Mouse (Mus musculus): ENCODE measurements around the gene Creld2. TPM values are rescaled to one million over a fixed set of nuclear protein-coding genes. Genes with fewer than 3 reads are reported as not detected.

Creld2 gene
- total and polyA plus RNA-seq, 3 experiments, result 10.8 to 25.8 (median 12.3) TPM

GRCm38 (mm10) chr15:88857361-88857760 lies 37.9 kb downstream of the Creld2 start:
- Histone ChIP-seq H3K36me3 (replicated peaks) (no peaks in the 10 kb centered on the region), H3K27me3 (ENCODE audit: insufficient read depth, low read length) (peaks cover 34% of the 10 kb centered on the region), H3K4me1 (ENCODE audit: insufficient read depth, low read depth, low read length) (peaks cover 8% of the 10 kb centered on the region), H3K4me3 (ENCODE audit: low read depth, low read length) (no peak overlapping the region), H3K9me3 (replicated peaks) (peaks cover 10% of the 10 kb centered on the region)
- TF ChIP-seq GATA1 (IDR thresholded peaks at IDR 0.05; ENCODE audit: borderline replicate concordance, low read length), result no peak
- ATAC-seq (ENCODE audit: extremely low read depth, insufficient number of reproducible peaks, low FRiP score, poor library complexity, severe bottlenecking), result no peak
- no peak for DNase-seq (ENCODE audit: low spot score)

GRCm38 (mm10) chr15:88858141-88858541 lies 38.7 kb downstream of the Creld2 start:
- Histone ChIP-seq H3K4me3 (ENCODE audit: low read depth, low read length) (no peak overlapping the region), H3K9me3 (replicated peaks) (peaks cover 18% of the 10 kb centered on the region), H3K36me3 (replicated peaks) (no peaks in the 10 kb centered on the region), H3K4me1 (ENCODE audit: insufficient read depth, low read depth, low read length) (peaks cover 14% of the 10 kb centered on the region), H3K27me3 (ENCODE audit: insufficient read depth, low read length) (peaks cover 30% of the 10 kb centered on the region)
- ATAC-seq (ENCODE audit: extremely low read depth, insufficient number of reproducible peaks, low FRiP score, poor library complexity, severe bottlenecking), result no peak
- DNase-seq (ENCODE audit: low spot score), result no peak
- TF ChIP-seq GATA1 (IDR thresholded peaks at IDR 0.05; ENCODE audit: borderline replicate concordance, low read length), result no peak
- TF ChIP-seq CTCF (IDR thresholded peaks at IDR 0.05; ENCODE audit: low read depth, low read length), result no peak
- no peak for TF ChIP-seq GATA2 (IDR thresholded peaks at IDR 0.05; ENCODE audit: borderline replicate concordance, low read depth, low read length)
- no peak for TF ChIP-seq TAL1 (conservative IDR thresholded peaks at IDR 0.05; ENCODE audit: low read depth, low read length)
- no peak for TF ChIP-seq POLR2AphosphoS5 (IDR thresholded peaks at IDR 0.05; ENCODE audit: insufficient replicate concordance, low read depth, low read length)

DNA sequence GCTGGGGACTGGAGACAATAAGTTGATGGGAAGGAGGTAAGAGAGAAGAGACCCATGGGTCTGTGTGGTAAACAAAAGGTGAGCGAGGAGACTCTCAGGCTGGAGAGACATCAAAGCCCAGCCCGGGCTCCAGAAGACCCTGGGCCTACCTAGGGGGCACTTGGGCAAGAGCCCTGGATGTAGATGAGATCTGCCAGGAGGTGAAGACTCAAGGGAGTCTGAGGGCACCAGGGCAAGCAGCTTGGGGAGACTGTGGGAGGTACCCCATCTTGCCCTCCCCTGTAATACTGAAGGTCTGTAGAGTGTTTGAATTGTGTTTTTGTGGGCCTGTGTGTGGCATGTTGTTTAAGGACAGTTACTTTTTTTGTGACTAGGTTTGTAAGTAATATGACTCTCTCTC lies 39.3 kb downstream of the Creld2 start:
- peaks cover 30% of the 10 kb centered on the region for H3K27me3 ChIP-seq (ENCODE audit: insufficient read depth, low read length)
- H3K4me3 ChIP-seq (ENCODE audit: low read depth, low read length), result no peak overlapping the region
- no peaks in the 10 kb centered on the region for H3K36me3 ChIP-seq (replicated peaks)
- TF ChIP-seq GATA1 (IDR thresholded peaks at IDR 0.05; ENCODE audit: borderline replicate concordance, low read length) (no peak), POLR2AphosphoS5 (IDR thresholded peaks at IDR 0.05; ENCODE audit: insufficient replicate concordance, low read depth, low read length) (no peak), CTCF (IDR thresholded peaks at IDR 0.05; ENCODE audit: low read depth, low read length) (no peak), GATA2 (IDR thresholded peaks at IDR 0.05; ENCODE audit: borderline replicate concordance, low read depth, low read length) (no peak), TAL1 (conservative IDR thresholded peaks at IDR 0.05; ENCODE audit: low read depth, low read length) (no peak)
- H3K4me1 ChIP-seq (ENCODE audit: insufficient read depth, low read depth, low read length), result peaks cover 20% of the 10 kb centered on the region
- H3K9me3 ChIP-seq (replicated peaks), result peaks cover 24% of the 10 kb centered on the region
- DNase-seq (ENCODE audit: low spot score), result no peak
- no peak for ATAC-seq (ENCODE audit: extremely low read depth, insufficient number of reproducible peaks, low FRiP score, poor library complexity, severe bottlenecking)

DNA sequence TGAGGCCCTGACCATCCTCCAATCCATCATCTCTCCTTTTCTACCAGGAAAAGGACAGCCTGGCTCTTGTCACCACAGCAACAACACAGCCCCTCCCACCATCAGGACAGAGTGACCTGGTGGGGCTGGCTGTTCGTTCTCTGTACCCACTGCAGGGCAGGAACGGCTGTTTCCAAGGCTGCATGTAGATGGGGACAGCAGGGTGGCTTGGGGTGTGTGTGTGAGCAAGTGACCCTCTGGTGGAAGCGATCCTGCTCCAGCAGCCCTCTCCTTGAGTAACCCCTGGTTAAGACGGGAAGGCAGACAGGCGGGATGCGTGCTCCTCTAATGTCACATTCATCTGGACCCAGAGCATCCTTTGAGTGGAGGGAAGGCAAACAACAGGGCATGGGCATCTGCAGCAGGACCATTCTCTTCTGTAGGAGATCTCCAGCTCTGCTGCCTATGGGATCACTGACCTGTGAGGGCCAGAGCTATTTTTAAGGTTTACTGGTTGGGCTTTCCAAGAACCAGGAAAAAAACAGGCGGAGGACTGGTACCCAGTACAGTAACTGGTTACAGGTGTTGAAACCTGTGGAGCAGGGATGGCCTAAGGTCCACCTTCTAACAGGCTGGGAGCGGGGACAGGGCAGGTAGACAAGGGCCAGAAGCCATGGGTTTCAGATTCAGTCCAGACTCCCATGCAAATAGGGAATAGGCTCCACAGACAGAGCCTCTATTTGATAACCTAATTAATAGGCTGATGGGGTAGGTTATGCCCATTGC lies 39.9 kb downstream of the Creld2 start:
- Histone ChIP-seq H3K4me3 (ENCODE audit: low read depth, low read length) (no peak overlapping the region), H3K36me3 (replicated peaks) (peaks cover 6% of the 10 kb centered on the region), H3K9me3 (replicated peaks) (peaks cover 30% of the 10 kb centered on the region), H3K4me1 (ENCODE audit: insufficient read depth, low read depth, low read length) (peaks cover 23% of the 10 kb centered on the region), H3K27me3 (ENCODE audit: insufficient read depth, low read length) (peaks cover 26% of the 10 kb centered on the region)
- no peak for ATAC-seq (ENCODE audit: extremely low read depth, insufficient number of reproducible peaks, low FRiP score, poor library complexity, severe bottlenecking)
- DNase-seq (ENCODE audit: low spot score), result no peak
- no peak for TF ChIP-seq CTCF (IDR thresholded peaks at IDR 0.05; ENCODE audit: low read depth, low read length)
- no peak for TF ChIP-seq GATA2 (IDR thresholded peaks at IDR 0.05; ENCODE audit: borderline replicate concordance, low read depth, low read length)
- no peak for TF ChIP-seq TAL1 (conservative IDR thresholded peaks at IDR 0.05; ENCODE audit: low read depth, low read length)
- no peak for TF ChIP-seq GATA1 (IDR thresholded peaks at IDR 0.05; ENCODE audit: borderline replicate concordance, low read length)
- no peak for TF ChIP-seq POLR2AphosphoS5 (IDR thresholded peaks at IDR 0.05; ENCODE audit: insufficient replicate concordance, low read depth, low read length)

- no peak overlapping the region for H3K4me3 ChIP-seq (ENCODE audit: low read depth, low read length)
- H3K9me3 ChIP-seq (replicated peaks), result peaks cover 30% of the 10 kb centered on the region
- H3K36me3 ChIP-seq (replicated peaks), result peaks cover 16% of the 10 kb centered on the region
- TF ChIP-seq POLR2AphosphoS5 (IDR thresholded peaks at IDR 0.05; ENCODE audit: insufficient replicate concordance, low read depth, low read length), result no peak
- TF ChIP-seq CTCF (IDR thresholded peaks at IDR 0.05; ENCODE audit: low read depth, low read length), result no peak
- TF ChIP-seq GATA2 (IDR thresholded peaks at IDR 0.05; ENCODE audit: borderline replicate concordance, low read depth, low read length), result no peak
- TF ChIP-seq TAL1 (conservative IDR thresholded peaks at IDR 0.05; ENCODE audit: low read depth, low read length), result no peak
- no peak for TF ChIP-seq GATA1 (IDR thresholded peaks at IDR 0.05; ENCODE audit: borderline replicate concordance, low read length)
- H3K27me3 ChIP-seq (ENCODE audit: insufficient read depth, low read length), result peaks cover 16% of the 10 kb centered on the region
- ATAC-seq (ENCODE audit: extremely low read depth, insufficient number of reproducible peaks, low FRiP score, poor library complexity, severe bottlenecking) (no peak), DNase-seq (ENCODE audit: low spot score) (no peak)
- peaks cover 29% of the 10 kb centered on the region for H3K4me1 ChIP-seq (ENCODE audit: insufficient read depth, low read depth, low read length)
These were observed 41.3 kb downstream of the Creld2 start for GRCm38 (mm10) chr15:88860781-88861180.

DNA sequence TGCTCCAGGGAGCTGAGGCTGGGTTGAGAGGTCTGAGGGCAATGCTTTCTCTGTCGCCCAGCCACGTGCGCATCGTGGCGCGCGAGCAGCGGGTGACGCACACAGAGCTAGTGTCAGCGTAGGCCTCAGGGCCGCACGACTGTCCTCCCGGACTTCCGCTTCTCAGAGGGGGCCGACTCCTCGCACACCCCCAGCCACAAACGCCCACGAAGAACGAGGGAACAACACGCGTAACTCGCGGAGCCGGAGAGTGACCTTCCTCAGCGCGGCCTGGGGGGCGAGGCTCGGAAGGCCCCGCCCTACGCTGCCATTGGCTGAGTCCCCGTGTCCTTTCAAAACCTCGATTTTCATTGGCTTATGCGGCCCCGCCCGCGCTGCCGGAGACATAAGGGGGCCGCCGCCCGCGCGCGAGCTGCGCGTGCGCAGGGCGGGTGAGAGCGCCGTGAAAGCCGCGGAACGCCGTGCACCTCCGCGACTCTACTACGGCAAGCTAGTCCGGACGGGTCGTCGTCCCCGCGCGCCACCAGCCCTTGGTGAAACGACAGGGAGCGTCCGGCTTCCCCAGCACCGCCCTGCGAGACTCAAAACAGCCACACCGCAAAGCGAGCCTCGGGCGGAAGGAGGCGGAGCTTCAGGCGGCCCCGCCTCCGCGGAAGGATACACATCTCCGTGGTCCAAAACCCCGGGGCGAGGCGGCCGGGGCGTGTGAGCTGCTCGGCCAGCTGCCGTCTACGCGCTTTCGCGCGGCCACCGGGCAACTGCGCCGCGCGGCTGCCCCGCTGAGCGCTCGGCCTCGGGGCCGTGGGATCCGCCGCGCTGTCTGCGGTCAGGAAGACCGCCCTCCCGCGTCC lies 42.6 kb downstream of the Creld2 start, which contains the start of gene Pim3:
TSS of gene Pim3 (plus strand) at position 415 of the 851 bp plus-strand sequence.
- Histone ChIP-seq H3K36me3 (replicated peaks) (peaks cover 25% of the 10 kb centered on the region), H3K9me3 (replicated peaks) (peaks cover 30% of the 10 kb centered on the region), H3K4me3 (ENCODE audit: low read depth, low read length) (peak within 1 kb of the TSS; percentile 74), H3K4me1 (ENCODE audit: insufficient read depth, low read depth, low read length) (peaks cover 29% of the 10 kb centered on the region), H3K27me3 (ENCODE audit: insufficient read depth, low read length) (peaks cover 9% of the 10 kb centered on the region)
- ATAC-seq (ENCODE audit: extremely low read depth, insufficient number of reproducible peaks, low FRiP score, poor library complexity, severe bottlenecking) (peak; percentile 77), DNase-seq (ENCODE audit: low spot score) (peak; percentile 85)
- TF ChIP-seq GATA2 (IDR thresholded peaks at IDR 0.05; ENCODE audit: borderline replicate concordance, low read depth, low read length), result no peak
- TF ChIP-seq CTCF (IDR thresholded peaks at IDR 0.05; ENCODE audit: low read depth, low read length), result no peak
- TF ChIP-seq POLR2AphosphoS5 (IDR thresholded peaks at IDR 0.05; ENCODE audit: insufficient replicate concordance, low read depth, low read length), result no peak
- TF ChIP-seq GATA1 (IDR thresholded peaks at IDR 0.05; ENCODE audit: borderline replicate concordance, low read length), result no peak
- no peak for TF ChIP-seq TAL1 (conservative IDR thresholded peaks at IDR 0.05; ENCODE audit: low read depth, low read length)
